Mouse (Mus musculus) hindbrain, embryonic 14.5 days (tissue): ENCODE measurements around the gene Galt. TPM values are rescaled to one million over a fixed set of nuclear protein-coding genes. Genes with fewer than 3 reads are reported as not detected.

Experiments used
- ATAC-seq: fragments of 200-750 bp; cut with Nextera tagmentation; 2 replicates; pipeline ENCODE4 v1.8.0; 2017; ENCODE audit warnings: moderate number of reproducible peaks, mild to moderate bottlenecking, moderate TSS enrichment, moderate library complexity; ENCODE audit not compliant: low FRiP score
- DNase-seq: peaks from one replicate; pipeline ENCODE4 v3.0.0-alpha.2; 2015; ENCODE audit warnings: low spot score
- H3K27ac ChIP-seq: fragments of 300-500 bp; sonication (generic); 2 replicates; pipeline ENCODE4 v1.5.1; 2014; ENCODE audit warnings: mild to moderate bottlenecking, moderate library complexity
- H3K27me3 ChIP-seq: fragments of 300-500 bp; sonication (generic); 2 replicates; pipeline ENCODE4 v1.6.1; 2014; ENCODE audit warnings: mild to moderate bottlenecking, low read length, mixed read lengths; ENCODE audit not compliant: control insufficient read depth, insufficient read depth
- H3K36me3 ChIP-seq: fragments of 300-500 bp; sonication (generic); replicated peaks from 2 replicates; pipeline ENCODE4 v1.6.1; 2014; ENCODE audit not compliant: control insufficient read depth, insufficient read depth
- H3K4me1 ChIP-seq: fragments of 300-500 bp; sonication (generic); replicated peaks from 2 replicates; pipeline ENCODE4 v1.6.1; 2014; ENCODE audit warnings: antibody characterized with exemption, low read length, mixed read lengths; ENCODE audit not compliant: control insufficient read depth, insufficient read depth
- H3K4me2 ChIP-seq: fragments of 300-500 bp; sonication (generic); replicated peaks from 2 replicates; pipeline ENCODE4 v1.6.1; 2014; ENCODE audit warnings: mild to moderate bottlenecking, moderate library complexity
- H3K4me3 ChIP-seq: fragments of 300-500 bp; sonication (generic); replicated peaks from 2 replicates; pipeline ENCODE4 v1.5.1; 2014; ENCODE audit warnings: mild to moderate bottlenecking, low read length
- H3K9ac ChIP-seq: fragments of 300-500 bp; sonication (generic); 2 replicates; pipeline ENCODE4 v1.6.1; 2014
- H3K9me3 ChIP-seq: fragments of 300-500 bp; sonication (generic); 2 replicates; pipeline ENCODE4 v1.6.1; 2016; ENCODE audit warnings: low read length; ENCODE audit not compliant: control insufficient read depth
- WGBS: fragments of 180-500 bp; shearing (Covaris S2); extraction: QIAGEN DNeasy Blood & Tissue Kit; methylation state at CpG from one replicate; pipeline ENCODE4 v1.1.7; 2014; 5-methylcytosine and 5-hydroxymethylcytosine counted together
- polyA plus RNA-seq: library from polyadenylated mRNA; unstranded; fragments of >200 nt; fragmentation: Nextera tagmentation; extraction: Ambion mirVana; gene quantifications from 2 replicates; pipeline ENCODE4 v1.2.1, GENCODE M21; 2014

Gene Galt
- polyA plus RNA-seq = 46.2 and 47.2 TPM in 2 replicates

DNA sequence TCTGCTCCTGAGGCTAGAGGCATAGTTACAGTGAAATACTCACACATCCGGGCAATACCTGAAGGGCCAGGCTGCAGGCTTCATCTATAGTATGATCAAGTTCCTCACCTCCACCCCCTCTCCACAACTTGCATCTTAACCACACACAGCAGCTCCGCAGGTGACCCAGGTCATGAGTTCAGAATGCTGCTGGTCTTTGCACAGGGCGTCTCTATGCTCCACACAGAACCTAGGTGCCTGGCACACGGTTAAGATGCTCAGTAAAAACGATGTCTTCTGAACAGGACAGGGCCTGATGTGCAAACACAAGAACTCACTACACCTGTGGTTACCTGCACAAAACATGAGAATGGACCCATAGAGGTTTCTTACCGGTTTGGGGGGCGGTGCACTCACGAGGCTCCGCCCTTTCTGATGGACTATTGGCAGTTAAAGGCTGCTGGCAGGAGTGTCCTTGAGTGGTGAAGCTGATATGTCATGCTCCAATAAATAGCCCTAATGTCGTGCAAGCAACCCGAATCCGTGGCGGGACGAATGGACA is at the start of gene Galt:
Gene Galt, plus strand, starts transcription at position 432 of the 541 bp plus-strand sequence.
- H3K27me3 ChIP-seq = no peaks in the 10 kb centered on the region
- peaks cover 10% of the 10 kb centered on the region for H3K4me1 ChIP-seq
- peaks cover 4% of the 10 kb centered on the region for H3K36me3 ChIP-seq
- 15% methylated on average over 14 of the region's 14 CpGs for WGBS
- H3K4me2 ChIP-seq = peak within 1 kb of the TSS; percentile 96
- H3K9ac ChIP-seq = peak within 1 kb of the TSS; percentile 77
- no peak for DNase-seq
- peak within 1 kb of the TSS; percentile 83 for H3K27ac ChIP-seq
- peak; percentile 56 for ATAC-seq
- H3K9me3 ChIP-seq = no peaks in the 10 kb centered on the region
- H3K4me3 ChIP-seq = peak within 1 kb of the TSS; percentile 63

DNA sequence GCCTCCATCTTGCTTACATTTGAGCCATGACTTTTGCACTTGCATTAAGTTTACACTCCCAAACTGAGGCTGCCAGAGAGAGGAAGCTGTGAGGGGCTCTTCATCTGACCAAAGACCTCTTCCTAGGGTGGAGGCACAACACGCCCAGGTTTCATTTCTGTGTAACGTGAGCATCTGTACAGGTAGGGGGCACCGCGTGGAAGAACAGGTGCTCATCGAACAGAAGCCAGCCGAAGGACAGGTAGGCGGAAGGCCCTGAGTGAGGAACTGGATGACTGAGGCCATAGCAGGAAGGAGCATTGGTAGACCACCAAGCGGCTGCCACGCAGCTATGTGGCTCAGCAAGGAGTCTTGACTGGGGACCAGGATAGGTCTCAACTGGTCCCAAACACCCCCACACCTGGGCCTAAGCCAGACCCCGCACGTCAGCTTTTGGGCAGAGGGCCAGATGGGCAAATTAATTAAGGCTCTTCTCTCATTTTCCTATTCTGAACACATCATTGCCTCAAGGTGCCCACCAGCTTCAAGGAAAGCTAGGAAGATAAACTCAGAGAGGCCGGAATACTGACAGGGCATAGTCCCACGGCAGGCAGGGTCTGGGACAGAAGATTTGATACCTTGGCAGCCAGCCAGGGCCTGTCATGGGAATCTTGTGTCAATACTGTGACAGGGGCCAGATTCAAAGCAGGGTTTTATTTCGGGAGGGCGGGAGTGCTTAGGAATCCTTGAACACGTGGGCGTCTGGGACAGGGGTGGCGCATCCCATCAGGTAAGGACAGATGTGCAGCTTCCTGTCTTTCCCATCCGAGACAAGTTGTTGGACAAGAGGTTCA is 48.9 kb upstream of the Galt start:
- H3K27me3 ChIP-seq = no peaks in the 10 kb centered on the region
- no peak overlapping the region for H3K4me3 ChIP-seq
- peaks cover 24% of the 10 kb centered on the region for H3K4me1 ChIP-seq
- 50% methylated on average over 19 of the region's 19 CpGs for WGBS
- peak overlapping the region; percentile 32; the same call in 1 of the 2 replicates for H3K27ac ChIP-seq
- H3K4me2 ChIP-seq = peak overlapping the region; percentile 31
- DNase-seq = no peak
- H3K9ac ChIP-seq = 0 out of 2 replicates have a peak overlapping the region, but pooled peaks have one; percentile 13
- no peaks in the 10 kb centered on the region for H3K9me3 ChIP-seq
- H3K36me3 ChIP-seq = no peaks in the 10 kb centered on the region
- ATAC-seq = no peak

DNA sequence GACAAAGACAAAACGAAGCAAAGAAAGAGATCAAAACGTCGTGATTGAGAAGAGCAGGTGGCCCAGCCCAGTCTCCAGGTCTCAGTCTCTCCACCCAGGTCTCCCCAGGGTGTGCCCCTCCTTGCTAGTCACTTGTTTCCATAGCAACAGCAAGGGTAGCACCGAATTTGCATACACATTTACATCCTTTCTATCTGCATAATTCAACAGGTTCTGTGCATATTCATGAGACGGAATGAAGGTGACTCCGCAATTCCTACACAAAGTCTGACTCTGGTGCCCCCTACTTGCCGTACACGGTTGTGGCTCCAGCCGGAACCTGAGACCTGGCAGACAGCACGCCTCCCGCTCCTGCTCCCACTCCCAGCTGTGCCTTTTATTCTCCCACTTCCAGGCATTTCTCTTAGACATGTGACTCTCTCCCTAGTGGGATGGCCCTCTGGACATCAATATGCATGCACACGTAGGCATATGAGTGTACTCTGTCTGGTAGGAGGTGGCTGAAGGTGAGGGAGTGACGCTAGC is 48.0 kb upstream of the Galt start:
- peak; percentile 84 for DNase-seq
- Histone ChIP-seq H3K4me1 (peaks cover 33% of the 10 kb centered on the region), H3K36me3 (no peaks in the 10 kb centered on the region), H3K4me2 (peak overlapping the region; percentile 31), H3K27ac (peak overlapping the region; percentile 32), H3K9ac (peak overlapping the region; percentile 22; the same call in 1 of the 2 replicates), H3K4me3 (no peak overlapping the region), H3K9me3 (no peaks in the 10 kb centered on the region), H3K27me3 (no peaks in the 10 kb centered on the region)
- WGBS = under 1% methylated on average over 13 of the region's 13 CpGs
- peak; percentile 81 for ATAC-seq

DNA sequence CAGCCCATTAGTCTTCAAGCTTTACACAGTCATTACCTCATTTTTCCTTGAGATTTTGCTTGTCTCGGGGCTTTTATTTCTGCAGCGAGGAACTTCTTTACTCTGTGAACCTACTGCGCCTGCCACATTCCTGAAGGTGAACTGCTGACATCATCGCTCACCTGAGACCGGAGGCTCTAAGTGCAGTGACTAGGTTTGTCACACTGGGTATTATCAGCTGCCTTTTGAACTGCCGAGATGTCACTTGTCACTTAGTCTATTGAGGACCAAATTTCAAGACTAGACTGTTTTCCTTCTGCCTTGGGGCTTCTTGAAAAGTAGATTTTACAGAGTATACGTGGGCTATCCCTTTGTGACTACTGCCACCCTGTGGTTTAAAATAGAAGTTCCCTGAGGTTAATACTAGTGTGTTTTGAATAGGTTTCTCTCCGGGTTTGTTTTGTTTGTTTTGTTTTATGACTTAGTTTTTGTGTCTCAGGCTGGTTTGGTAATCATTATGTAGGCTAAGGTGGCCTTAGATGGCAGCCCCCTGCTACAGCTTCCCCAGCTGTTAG is 46.8 kb upstream of the Galt start:
- ATAC-seq = peak; percentile 15; the same call in 1 of the 2 replicates

DNA sequence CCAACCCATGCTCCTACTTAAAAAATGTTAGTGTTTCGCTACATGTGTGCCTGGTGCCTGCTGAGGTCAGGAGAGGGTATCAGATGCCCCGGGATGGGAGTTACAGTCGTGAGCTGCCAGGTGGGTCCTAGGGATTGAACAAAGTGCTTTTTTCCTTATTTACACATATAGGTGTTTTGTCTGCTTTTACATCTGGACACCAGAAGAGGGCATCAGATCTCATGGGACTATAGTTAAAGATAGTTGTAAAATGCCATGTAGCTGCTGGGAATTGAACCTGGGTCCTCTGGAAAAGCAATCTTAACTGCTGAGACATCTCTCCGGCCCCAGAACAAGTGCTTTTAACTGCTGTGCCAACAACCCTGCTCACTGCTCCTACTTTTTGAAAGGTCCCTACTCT is 44.8 kb upstream of the Galt start:
- 0 out of 2 replicates have a peak, but pooled peaks cover 8% of the 10 kb centered on the region for H3K36me3 ChIP-seq
- H3K27ac ChIP-seq = no peak overlapping the region
- no peak overlapping the region for H3K4me3 ChIP-seq
- no peaks in the 10 kb centered on the region for H3K9me3 ChIP-seq
- DNase-seq (no peak), ATAC-seq (no peak)
- 72% methylated on average over 4 of the region's 4 CpGs for WGBS
- H3K27me3 ChIP-seq = no peaks in the 10 kb centered on the region
- H3K9ac ChIP-seq = no peak overlapping the region
- no peak overlapping the region for H3K4me2 ChIP-seq
- peaks cover 51% of the 10 kb centered on the region for H3K4me1 ChIP-seq

More for the DNA sequence above, 46.8 kb upstream of the Galt start:
- Histone ChIP-seq H3K9me3 (no peaks in the 10 kb centered on the region), H3K4me1 (peaks cover 41% of the 10 kb centered on the region), H3K27me3 (no peaks in the 10 kb centered on the region), H3K9ac (no peak overlapping the region), H3K4me3 (no peak overlapping the region), H3K4me2 (no peak overlapping the region), H3K27ac (no peak overlapping the region), H3K36me3 (no peaks in the 10 kb centered on the region)
- 42% methylated on average over 8 of the region's 8 CpGs for WGBS
- DNase-seq = peak; percentile 90

DNA sequence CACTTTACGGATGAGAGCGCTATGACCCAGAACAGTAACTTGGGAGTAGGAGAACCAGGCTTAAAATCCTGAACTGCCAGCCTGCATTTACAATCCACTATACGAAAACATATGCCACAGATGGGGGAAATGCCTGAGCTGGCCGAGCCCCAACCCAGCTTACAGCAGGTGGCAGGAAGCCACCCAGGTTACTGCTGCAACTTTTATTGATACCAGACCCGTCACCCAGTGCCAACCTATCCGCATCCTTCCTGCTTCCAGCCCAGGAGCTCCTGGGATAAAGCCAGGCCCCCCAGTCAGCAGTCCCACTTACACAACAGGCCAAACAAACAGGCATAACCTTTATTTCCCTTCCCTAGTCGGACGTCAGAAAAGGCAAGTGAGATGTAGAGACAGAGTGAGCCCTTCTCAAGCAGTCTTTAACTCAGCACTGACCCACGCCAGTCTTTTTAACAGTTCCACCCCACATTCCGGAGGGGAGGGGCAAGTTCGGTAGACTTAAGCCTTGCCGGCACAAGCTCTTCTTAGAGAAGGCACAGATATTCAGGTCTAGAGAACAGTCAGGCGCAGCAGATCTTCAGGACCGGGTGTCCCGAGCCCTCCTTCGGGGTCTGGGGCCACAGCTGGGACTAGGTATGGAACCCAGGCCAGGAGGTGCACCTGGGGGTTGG is 43.2 kb upstream of the Galt start:
- DNase-seq (no peak), ATAC-seq (no peak)
- WGBS = 78% methylated on average over 16 of the region's 16 CpGs
- H3K9ac ChIP-seq = peak overlapping the region; percentile 93
- H3K27me3 ChIP-seq = no peaks in the 10 kb centered on the region
- H3K4me3 ChIP-seq = peak overlapping the region; percentile 79
- H3K4me2 ChIP-seq = peak overlapping the region; percentile 81
- H3K4me1 ChIP-seq = peaks cover 40% of the 10 kb centered on the region
- peaks cover 18% of the 10 kb centered on the region; the same call in 1 of the 2 replicates for H3K36me3 ChIP-seq
- no peak overlapping the region for H3K27ac ChIP-seq
- H3K9me3 ChIP-seq = no peaks in the 10 kb centered on the region

DNA sequence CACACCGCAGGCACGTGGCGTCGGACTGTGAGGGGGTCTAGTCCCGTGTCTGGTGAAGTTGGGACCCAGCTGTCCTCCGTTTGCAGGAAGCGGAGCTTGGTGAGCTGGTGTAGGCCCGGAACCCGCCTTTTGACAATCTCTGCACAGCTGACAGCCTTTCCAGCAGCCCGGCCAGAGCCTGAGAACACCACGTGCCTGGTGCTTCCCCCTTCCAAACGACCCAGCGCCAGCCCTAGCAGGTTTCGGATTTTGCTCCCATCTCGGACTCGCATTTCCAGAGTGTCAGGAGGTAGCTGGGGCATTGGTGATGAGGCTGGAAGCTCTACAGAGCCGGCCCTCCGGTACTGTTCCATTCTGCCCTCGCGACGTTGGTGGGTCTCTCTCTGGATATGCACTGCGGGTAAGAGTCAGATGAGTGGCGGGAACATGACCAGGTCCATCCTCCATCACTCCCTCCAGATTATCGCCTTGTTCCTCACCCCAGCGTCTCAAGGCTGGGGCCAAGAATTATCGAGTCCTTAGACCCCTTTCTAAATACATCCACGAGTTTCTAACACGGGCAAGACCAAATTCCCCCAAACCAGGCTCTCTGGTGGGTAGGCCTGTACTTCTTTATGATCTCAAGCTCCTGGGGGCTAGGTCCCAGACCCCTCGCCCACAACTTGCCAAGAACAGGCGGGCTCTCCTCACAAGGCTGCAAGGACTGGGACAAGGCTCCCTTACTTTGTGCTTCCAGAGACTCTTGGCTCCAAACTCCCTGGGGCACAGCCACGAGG is 42.4 kb upstream of the Galt start:
- H3K4me1 ChIP-seq = peaks cover 33% of the 10 kb centered on the region
- peak; percentile 5; the same call in 1 of the 2 replicates for ATAC-seq

DNA sequence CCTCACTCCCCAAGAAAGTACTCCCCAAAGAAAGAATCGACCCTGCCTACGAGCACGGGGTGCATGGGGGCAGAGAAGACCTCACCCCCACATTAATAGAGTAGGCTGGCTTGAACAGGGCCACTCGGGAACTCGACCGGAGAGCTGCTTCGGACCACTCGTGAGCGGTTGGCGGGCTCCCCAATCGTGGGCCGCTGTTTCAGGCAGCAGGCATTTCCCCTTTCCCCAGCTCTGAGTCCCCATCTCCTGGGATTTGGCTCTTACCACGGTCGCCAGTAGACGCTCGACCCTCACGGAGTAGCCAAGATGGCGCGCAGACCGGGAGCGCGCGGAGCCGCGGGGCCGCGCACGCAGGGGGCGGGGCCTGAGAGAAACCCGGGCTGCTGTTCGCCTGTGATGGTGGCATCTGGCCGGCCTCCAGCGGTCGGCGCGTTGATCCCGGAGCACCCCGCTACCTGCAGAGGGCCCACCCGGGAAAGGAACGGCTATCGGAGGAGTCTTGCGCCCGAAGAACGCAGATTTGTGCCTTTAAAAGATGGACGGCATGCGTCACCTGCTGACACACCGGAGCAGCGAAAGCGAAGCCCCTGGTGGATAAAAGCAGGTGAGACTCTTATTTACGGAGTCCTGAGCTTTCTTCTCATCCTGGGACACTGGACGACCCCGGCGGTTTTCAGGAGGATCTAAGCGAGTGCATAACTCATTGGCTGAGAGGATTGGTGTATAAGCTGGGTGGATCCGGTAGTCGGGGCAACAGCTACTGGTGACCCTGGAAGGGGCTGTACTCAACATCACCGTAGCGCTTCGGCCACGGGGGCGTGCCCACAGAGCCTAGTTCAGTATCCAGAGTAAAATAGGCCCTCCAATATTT is 41.6 kb upstream of the Galt start, which contains the start of gene Rpp25l:
Gene Rpp25l, minus strand, starts transcription at position 338 of the 871 bp plus-strand sequence.
- H3K4me1 ChIP-seq = peaks cover 26% of the 10 kb centered on the region

More for the DNA sequence above, 42.4 kb upstream of the Galt start:
- WGBS = 41% methylated on average over 31 of the region's 31 CpGs
- Histone ChIP-seq H3K27me3 (no peaks in the 10 kb centered on the region), H3K4me2 (peak overlapping the region; percentile 81), H3K4me3 (peak overlapping the region; percentile 79), H3K9ac (peak overlapping the region; percentile 93), H3K9me3 (no peaks in the 10 kb centered on the region), H3K36me3 (peaks cover 26% of the 10 kb centered on the region), H3K27ac (peak overlapping the region; percentile 77)
- DNase-seq = no peak

More for the DNA sequence above, 41.6 kb upstream of the Galt start, which contains the start of gene Rpp25l:
- H3K4me3 ChIP-seq = peak within 1 kb of the TSS; percentile 79
- no peaks in the 10 kb centered on the region for H3K9me3 ChIP-seq
- H3K27ac ChIP-seq = peak within 1 kb of the TSS; percentile 77
- under 1% methylated on average over 61 of the region's 61 CpGs for WGBS
- peak within 1 kb of the TSS; percentile 81 for H3K4me2 ChIP-seq
- no peaks in the 10 kb centered on the region for H3K27me3 ChIP-seq
- DNase-seq (peak; percentile 88), ATAC-seq (peak; percentile 77)
- H3K36me3 ChIP-seq = peaks cover 33% of the 10 kb centered on the region
- peak within 1 kb of the TSS; percentile 93 for H3K9ac ChIP-seq
